Mouse (Mus musculus) mouse trophoblast stem cell (cell line): ENCODE data around the gene Atxn7l1.
"Not testable (repeated sequence)": the region's sequence is repeated elsewhere in the genome, so short reads cannot be mapped to it uniquely, and the experiment has no call there.

Experiments
- in situ Hi-C, 2 experiments: fragments of 300-500 bp; cut with MseI, MboI; formaldehyde crosslinking; loops; 2 replicates in 1 of 2; 3 replicates in 1 of 2; pipeline ENCODE4 v1.15.1; 2025

The Atxn7l1 gene

DNA sequence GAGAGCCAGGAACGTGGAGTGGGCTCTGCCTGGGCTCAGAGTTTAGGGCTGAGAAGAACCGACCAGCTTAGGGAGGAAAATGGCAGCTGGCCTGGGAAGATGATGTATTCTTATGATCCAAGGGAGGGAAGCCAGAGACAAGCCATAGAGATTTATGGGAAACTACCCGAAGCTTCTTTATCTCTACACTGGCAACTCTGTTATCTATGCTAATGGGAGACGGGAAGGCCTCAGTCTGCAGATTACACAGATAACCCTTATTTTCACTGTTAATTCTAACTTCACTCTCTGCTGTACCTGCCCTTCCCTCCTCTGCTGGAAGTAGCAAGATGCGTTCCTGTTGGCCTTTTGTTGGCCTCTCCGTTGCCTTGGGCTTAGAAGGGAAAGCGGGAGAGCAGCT lies 5.6 kb downstream of the Atxn7l1 start:
- in situ Hi-C loops: no loop called here

DNA sequence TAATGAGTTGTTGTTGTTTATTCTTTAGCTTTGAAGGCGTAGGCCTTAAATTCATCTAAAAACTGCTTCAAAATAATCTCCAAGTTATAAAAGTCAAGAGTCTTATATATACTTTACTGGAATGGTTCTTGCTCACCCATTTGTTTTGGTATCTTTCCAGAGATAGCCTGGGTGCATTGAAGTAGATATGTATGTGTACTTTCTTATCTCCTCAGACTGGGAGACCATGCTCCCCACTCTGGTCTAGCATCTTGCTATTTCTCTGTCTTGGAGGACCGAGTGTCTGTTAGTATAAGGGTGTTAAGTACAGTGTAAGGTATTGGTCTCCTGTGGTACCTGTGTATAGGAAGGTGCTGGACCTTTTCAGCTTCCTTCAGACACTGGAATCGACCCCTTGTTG lies 6.4 kb downstream of the Atxn7l1 start:
- in situ Hi-C loops: no loop called here

DNA sequence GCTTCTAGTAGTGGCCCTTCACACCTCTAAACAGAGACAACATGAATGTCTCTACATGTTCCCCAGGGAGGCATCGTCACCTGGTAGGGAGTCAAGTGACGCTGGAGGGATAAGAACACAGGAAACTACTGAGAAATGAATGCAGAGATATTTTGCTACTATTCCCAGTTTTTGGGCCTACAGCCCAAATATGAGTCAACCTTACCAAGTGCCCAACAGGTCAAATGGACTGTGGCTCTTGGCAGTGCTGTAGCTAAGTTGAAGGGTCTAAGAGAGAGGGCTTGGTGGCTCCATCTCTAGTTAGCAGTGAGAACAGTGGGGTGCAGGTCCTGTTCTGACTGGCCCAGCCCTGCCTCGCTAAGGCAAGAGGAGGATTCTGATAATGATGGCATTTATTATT lies 7.2 kb downstream of the Atxn7l1 start:
- in situ Hi-C loops: no loop called here

DNA sequence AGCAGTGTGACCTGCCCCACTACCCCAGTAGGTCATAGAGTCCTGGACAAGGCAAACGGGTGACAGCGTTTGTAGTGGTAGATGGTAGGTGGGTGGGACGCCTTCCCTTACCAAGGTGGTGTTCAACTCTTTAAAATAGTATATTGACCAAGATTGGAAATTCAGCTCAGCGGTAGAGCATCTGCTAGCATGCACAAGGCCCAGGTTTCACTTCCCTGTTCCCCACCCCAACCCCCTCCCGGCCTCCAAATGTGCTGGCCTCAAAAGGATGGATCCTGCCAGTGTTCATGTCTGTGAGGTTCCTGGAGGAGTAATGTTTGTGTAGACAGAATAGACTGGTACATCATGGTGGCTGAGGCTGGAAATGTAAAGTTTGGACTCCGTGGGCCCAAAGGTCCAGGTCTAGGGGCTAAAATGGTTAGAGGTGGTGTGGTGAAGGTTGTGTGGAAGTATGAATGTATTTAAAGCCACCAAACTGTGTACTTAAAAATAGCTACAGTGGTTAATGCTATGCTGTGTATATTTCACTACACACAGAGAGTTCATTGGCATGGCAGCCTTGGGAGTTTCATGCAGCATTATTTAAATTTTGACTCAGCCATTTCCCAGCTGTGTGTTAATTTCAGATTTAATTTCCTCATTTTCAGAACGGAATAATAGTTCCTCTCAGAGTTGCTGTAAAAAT lies 9.0 kb downstream of the Atxn7l1 start:
- in situ Hi-C loops: no loop called here

DNA sequence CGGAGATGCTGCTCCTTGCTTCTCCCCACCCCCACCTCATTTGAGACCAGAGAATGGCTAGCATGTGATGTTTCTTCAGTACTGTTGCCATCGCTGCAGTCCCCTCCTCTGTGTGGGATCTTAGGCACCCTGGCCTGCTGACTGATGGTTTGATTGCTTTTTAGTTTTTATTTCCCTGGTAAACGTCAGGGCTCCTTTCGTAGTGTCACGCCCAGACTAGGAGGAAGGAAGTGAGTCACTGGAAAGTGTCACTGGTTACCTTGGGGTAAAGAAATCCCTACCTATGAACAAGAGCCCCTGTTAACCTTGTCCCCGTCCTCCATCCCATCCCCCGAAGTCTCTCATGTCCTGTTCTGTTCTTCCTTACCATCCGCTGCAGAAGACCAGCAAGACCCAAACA lies 10.8 kb downstream of the Atxn7l1 start:
- in situ Hi-C loops: no loop called here

DNA sequence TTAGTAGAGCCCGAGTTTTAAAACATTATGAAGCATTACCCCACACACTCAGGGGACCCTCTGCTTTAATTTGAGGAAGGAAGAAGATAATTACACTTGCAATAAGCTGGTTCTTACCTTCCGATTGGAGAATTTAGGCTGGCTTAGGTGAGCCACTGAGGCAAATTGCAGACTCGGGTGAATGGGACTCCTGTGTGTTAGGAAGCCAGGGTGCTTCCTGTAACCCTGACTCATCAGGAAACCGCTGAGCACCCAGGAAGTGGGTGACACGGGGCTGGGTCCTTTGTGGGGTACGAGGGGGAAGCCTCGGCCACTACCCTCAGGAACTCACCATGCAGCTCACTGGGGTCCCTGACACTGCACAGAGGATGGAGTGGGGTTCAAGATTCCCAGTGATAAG lies 12.9 kb downstream of the Atxn7l1 start:
- in situ Hi-C loops: no loop called here

DNA sequence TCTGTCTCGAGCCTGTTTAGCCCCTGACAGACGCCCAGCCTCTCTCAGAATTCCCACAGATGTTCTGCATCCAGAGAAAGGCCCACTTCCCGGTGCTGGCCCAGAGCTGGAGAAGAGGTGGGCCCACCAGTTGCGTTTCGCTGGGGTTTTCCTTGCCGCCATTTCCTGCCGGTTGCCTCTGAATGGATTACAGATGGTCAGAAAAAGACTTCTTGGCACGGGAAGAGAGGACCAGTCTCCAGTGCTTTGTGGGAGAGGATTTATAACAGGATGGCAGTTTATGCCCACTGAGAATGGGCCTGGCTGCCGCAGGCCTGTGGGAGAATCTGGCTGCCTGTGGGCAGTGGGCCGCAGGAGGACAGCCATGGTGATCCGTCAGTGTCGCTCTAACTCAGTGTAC lies 15.0 kb downstream of the Atxn7l1 start:
- in situ Hi-C loops: no loop called here

DNA sequence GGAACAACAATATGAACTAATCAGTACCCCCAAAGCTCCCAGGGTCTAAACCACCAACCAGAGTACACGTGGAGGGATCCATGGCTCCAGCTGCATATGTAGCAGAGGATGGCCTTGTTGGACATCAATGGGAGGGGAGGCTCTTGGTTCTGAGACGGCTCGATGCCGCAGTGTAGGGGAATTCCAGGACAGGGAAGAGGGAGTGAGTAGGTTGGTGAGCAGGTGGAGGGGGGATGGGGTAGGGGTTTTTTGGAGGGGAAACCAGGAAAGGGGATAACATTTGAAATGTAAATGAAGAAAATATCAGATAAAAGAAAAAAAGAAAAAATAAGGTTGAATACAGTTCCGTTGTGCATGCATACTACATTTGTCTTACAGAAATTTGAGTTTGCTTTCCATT lies 16.5 kb downstream of the Atxn7l1 start:
- in situ Hi-C loops: not testable (repeated sequence)

DNA sequence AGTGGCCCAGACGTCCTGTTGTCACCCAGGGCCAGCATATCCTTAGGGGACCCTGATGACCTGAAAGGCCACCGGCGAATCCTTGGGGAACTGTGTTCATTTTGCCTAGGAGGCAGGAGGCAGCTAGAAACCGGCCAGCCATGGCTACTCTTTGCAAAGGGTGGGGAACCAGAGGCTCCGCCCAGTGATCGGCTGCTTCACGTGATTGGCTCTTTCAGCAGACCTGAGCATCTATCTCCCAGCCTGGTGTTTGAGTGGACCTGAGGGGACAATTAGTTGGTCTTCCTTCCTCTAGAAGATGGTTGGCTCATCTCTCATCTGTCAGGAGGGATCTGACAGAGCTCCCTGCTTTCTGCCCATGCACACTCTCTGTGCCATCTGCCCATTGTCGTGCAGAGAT lies 19.2 kb downstream of the Atxn7l1 start:
- in situ Hi-C loops: no loop called here

DNA sequence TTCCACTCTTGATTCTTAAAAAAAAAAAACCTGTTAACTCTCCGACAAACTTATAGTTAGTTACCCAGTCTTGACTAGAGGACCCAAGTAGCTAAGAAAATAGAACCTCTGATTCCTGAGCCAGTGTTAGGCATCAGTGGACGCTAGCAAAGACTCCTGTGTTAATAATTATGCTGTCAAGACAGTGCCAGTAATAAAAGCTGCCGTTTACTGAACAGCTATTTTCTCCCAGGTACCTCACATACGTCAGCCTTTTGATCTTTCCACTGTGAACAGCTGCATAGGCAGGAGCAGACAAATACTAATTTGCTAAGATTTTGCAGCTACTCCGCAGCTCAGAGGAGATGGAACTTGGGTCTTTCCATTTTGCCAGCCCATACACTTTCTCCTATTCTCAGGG lies 20.1 kb downstream of the Atxn7l1 start:
- in situ Hi-C loops: no loop called here

DNA sequence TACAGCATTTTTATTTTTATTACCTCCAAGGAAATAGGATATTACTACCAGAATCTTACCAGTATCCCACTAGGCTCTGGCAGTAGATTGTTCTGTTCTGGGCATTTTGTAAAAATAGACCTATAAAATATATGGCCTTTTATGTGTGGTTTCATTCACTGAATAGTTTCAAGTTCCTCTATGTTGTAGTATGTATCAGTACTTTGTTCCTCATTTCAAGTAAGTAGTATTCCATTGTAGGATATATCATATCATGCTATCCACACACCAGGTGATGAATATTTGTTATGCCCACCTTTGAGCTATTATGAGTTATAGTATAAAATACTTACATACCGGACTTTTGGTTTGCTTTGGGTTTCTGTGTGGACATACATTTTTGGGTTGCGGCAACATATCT lies 21.0 kb downstream of the Atxn7l1 start:
- in situ Hi-C loops: no loop called here

DNA sequence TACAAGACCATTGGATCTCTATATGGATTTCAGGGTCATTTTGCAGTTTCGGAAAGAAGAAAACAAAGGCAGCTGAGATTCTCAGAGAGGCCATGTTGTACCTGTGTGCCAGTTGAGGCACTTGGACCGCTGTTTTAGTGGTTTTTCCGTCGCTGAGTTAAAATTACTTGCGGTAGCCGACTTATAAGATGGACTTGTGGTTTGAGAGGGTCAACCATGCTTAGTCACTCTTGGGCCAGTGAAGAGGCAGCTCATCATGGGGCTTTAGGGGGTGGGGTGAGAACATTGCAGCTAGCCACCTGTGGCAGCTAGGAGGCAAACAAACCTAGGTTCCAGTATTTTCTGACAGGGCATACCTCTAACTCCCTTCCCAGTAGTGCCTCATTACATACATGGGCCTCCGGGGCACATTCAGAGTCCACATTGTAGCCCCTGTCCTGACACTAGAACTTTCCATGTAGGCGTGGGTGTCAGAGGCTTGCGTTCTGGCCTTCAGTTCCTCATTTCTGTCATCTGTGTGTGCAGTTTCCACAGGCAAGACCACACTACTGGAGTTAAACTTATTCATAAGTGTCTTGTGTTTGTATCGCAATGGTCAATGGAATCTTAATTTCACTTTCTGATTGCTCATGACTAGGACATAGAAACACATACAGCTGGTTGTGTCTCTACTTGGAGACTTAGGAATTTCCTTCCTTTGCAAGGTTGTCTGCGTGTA lies 22.4 kb downstream of the Atxn7l1 start:
- in situ Hi-C loops: no loop called here

DNA sequence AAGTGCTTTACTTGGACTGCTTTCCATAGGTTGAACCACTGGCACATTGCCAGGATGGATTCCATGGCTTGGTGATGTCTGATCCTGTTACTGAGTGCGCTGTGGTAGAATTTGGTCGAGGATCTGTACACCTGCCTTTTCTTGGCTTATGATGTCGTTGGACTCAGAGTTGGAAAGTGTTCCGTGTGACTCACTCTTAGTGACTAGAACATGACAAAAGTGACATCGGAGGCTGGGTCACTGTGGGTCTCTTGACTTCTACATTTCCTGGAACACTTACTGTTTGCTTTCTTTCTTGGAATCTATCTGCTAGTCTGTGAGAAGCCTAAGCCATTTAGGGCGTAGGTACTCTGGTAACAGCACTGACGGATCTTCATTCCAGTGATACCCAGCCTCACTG lies 23.3 kb downstream of the Atxn7l1 start:
- in situ Hi-C loops: no loop called here

DNA sequence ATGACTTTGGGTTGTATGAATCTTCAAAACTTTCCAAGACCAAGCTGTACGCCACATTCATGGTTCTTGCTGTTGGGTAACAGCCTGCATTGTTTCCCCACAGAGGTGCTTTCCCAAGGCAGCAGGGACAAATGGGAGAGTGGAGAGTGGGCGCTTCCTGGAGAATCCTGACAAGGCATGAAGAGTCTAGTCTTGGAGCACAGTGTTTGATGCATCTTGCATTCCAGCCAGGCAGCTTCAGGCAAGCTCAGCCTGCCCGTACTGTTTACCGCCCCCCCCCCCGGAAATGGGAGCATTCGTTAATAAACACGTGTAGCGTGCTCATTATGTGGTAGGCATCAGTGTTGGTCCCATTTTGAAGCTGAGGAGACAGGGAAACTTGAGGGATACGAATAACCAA lies 25.4 kb downstream of the Atxn7l1 start:
- in situ Hi-C loops: no loop called here

DNA sequence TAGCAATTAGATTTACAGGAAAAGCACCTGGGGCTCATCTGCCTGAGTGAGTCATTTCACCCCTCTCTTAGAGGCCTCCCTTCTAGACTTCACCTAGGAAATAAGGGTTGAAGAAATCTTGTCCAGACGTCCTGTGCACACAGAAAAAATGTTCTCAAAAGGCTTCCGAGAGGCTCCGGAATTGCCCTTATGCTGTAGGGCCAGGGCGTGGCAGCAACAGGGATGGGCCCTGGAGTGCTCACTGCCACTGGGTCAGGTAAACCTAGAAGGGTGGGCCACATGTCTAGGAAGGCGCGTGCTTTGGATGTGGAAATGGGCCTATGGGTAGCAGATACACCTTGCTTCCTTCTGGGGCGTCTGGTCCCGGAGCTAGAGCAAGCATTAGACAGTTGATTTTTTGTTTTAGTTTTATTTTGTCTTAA lies 26.2 kb downstream of the Atxn7l1 start:
- in situ Hi-C loops: no loop called here

DNA sequence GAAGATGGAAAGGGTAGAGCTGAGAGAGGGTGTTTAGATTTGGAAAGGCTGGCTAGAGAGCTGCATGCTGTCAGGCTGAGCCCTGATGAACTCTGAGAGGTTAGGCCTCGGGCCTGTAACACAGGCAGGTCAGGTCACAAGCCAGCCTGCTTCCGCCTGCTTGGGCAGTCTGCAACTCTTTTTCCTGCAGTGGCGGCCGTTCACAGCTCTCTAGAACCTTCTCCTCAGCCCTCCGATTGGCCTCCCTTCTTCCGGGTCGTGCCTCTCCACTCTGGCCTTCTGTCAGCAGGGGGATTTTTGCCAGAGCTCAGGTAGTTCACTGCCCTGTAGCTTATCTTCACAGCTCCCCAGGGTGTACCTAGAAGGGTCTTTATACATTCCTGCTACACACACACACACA lies 26.7 kb downstream of the Atxn7l1 start:
- in situ Hi-C loops: no loop called here

DNA sequence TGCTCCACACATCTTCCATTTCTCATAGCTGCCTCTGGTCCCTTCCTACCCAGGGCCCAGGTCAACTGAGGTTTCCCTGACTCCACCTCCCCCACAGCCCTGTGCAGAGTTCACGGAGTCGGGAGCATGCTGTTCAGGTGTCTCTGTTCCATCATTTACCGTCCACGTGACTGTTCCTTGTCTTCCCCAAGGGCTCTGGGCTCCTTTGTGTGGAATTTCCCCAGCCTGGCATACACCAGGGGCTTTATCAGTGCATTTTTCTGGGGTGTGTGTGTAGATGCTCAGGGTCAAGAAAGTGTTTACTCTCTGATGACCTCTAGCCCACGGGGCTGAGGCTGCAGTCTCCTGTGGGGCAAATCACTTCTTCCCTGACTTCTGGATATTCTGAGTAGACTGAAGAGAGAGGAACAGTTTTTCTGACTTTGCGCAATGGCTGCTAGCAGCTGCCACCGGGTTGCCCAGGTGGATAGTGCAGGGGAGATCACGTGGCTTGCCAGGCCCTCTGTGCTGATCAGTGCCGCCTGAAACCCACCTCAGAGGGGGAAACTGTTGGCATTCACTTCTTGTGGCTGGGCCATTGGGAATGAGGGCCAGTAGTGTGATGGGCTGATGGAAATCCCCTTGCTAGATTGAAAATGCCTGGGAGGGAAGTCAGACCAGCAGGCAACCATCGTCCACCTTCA lies 27.3 kb downstream of the Atxn7l1 start:
- in situ Hi-C loops: no loop called here

DNA sequence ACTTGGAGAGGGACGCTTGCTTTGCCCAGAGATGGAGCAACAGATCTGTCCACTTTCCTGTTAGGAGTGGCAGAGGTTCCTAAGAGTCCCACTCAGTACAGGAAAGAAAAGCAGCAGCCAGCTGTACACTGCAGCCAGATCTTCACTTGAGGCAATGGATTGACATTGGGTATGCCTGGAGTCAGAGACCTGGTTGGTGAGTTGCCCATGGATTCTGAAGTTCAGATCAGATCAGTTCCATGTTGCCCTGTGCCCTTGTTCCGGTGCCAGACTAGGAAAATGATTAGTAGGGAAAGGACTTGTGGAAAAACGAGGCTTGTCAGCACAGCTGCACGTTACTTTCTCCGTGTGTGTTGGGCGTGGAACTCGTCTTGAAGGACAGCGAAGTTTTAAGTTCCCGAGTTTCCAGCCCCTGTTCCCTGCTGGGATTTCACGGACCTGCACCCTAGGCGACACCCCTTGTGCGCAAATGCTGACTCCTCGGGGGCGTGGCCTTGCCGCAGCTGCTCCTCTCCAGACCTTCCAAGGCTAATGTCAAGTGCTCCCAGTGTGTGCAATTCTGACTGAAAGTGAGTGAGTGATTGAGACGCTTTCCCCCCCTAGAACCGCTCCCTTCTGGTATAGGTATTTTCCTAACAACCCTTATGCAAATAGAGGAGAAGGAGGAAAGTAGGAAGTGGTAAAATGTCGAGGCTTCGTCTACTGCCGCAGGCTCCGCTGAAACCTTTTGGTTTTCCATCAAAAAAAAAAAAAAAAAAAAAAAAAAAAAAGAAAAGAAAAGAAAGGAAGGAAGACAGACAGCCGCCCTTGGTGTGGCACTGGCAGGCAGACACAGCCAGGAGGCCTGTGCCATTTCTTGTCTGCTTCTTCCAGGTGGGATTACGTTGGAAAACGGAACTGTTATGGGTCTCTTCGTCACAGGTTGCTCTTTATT lies 28.4 kb downstream of the Atxn7l1 start:
- in situ Hi-C loops: no loop called here

DNA sequence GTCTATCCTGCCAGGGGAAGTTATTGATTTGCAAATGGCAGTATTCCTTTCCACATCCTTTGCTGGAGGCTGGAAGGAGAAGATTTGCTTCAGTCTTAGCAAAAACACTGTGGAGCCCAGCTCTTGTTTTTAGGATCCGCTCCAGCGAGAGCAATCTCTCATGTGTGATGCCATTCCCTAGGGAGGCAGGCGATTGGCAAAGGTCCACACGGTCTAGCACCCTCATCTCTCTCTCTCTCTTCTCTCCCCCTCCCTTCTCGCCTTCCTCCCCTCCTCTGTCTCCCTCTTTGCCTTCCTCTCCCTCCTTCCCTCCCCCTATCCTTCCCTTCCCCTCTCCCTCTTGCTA lies 29.0 kb downstream of the Atxn7l1 start:
- in situ Hi-C loops: no loop called here

DNA sequence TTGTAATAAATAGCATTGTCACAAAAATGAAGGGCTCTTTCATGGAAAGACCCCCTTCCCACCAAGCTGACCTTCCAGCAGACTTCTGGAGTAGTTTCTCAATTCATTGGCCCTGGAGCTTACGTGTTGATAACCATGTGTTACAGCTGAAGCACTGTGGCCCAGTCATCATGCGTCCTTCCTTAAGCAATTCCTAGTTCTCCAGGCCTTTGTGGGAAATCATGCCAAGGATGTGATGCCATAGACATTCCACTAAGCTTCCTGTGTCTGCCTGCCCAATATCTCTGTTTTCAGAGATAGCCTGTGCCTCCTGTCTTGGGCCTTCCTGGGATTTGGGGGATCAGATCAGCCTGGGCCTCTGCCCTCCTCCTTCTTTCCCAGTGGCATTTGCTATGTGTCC lies 32.9 kb downstream of the Atxn7l1 start:
- in situ Hi-C loops: no loop called here

DNA sequence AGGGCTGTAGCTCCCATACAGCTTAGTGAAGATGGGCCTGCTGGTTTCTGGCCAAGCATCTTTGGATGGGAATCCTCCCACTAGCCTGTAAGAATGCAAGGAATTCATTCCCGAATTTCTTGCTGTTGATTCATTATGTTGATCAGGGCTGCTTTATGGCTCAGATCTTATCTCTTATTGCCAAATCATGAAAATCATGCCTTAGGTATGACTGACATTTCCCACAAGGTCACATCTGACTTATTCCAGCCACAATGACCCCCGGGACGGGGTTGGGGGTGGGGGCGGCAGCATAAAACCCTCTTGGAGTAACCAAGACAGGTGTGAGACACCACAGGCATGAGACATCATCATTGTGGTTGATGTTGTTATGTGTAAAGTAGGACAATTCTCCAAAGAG lies 34.4 kb downstream of the Atxn7l1 start:
- in situ Hi-C loops: no loop called here
